Mouse (Mus musculus): ENCODE results near the gene Ucn3. TPM values are rescaled to one million over a fixed set of nuclear protein-coding genes. Genes with fewer than 3 reads are reported as not detected.

The Ucn3 gene
- polyA plus RNA-seq, 1 experiment, result not detected

DNA sequence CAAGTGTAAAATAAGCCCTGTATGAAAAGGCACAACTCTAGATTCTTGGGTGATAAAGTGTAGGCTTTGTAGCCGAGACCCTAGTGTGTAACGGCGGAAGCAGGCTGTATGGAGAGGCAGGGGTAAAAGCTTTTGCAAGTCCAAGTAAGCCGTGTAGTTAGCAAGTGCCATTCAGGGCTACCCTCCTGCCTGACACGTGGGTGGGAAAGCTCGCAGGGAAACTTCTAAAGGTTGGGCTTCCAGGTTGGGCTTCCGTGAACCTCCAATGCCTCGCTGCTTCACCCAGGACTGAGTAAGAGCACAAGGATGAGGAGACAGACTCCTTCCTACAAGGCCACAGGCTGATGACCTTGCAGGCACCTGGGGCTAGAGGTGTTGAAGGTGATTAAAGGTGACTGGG lies 50.6 kb downstream of the Ucn3 start:
- 84% methylated on average over 8 of the region's 8 CpGs for WGBS
- no peak for DNase-seq
- Histone ChIP-seq H3K4me1 (ENCODE audit: control insufficient read depth, insufficient read depth, low read length) (peaks cover 6% of the 10 kb centered on the region), H3K4me3 (replicated peaks; ENCODE audit: extremely low read depth, low read depth, low read length) (no peak overlapping the region)
- TF ChIP-seq CTCF (IDR thresholded peaks at IDR 0.05; ENCODE audit: insufficient read depth, low read length), result no peak
- no peak for TF ChIP-seq POLR2A (IDR thresholded peaks at IDR 0.05; ENCODE audit: borderline replicate concordance, extremely low read depth, low read depth, low read length)

DNA sequence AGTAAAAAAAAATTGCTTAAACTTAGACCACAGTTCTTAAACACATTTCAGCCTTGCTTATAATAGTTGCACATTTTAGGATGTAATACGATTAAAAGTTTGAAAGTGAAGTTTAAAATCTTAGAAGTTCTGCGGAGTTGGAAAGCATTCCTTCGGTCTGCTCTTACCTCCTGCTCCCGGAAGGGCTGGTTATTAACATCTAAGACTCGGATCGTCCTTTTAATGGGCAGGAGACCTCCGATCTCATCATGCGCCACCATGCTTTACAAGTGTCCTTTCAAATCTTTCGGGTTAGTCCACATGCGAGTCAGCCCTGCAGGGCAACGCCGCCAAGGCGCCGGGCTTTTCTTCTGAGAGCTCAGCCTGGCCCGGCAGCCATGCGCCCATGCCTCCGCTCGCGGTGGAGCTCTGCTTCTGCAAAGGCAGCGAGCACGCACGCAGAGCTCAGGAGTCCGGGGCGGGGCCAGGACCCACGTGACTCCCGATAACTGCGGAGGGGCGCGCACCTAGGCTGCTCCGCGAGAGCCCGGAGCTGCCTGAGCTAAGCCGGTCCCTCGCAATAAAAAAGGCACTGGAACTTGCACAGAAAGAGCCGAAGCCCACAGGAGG lies 51.9 kb downstream of the Ucn3 start:
- WGBS, result under 1% methylated on average over 35 of the region's 35 CpGs
- Histone ChIP-seq H3K4me3 (replicated peaks; ENCODE audit: extremely low read depth, low read depth, low read length) (peak overlapping the region; percentile 71), H3K4me1 (ENCODE audit: control insufficient read depth, insufficient read depth, low read length) (peaks cover 6% of the 10 kb centered on the region)
- peak; percentile 96 for DNase-seq
- TF ChIP-seq CTCF (IDR thresholded peaks at IDR 0.05; ENCODE audit: insufficient read depth, low read length) (no peak), POLR2A (IDR thresholded peaks at IDR 0.05; ENCODE audit: borderline replicate concordance, extremely low read depth, low read depth, low read length) (peak; percentile 97)

DNA sequence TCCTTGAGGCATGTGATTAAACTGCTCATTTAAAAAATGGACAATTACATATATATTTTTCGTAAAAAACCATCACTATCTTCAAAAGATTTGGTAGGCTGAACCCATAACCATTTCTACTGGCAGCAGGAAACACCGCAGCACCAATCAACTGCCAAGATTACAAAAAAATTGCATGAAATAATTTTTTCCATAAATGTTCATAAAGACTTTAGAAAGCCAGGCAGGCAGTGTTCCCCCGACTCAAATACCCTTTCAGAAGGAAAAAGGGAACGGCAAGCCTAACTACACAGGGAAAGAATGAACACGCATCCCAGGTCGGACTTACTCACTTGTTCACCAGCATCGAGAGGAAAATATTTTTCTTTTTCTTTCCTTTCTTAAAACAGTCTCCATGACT lies 52.5 kb downstream of the Ucn3 start:
- no peak for DNase-seq
- H3K4me3 ChIP-seq (replicated peaks; ENCODE audit: extremely low read depth, low read depth, low read length), result peak overlapping the region; percentile 71
- TF ChIP-seq POLR2A (IDR thresholded peaks at IDR 0.05; ENCODE audit: borderline replicate concordance, extremely low read depth, low read depth, low read length) (no peak), CTCF (IDR thresholded peaks at IDR 0.05; ENCODE audit: insufficient read depth, low read length) (no peak)
- peaks cover 6% of the 10 kb centered on the region for H3K4me1 ChIP-seq (ENCODE audit: control insufficient read depth, insufficient read depth, low read length)
- WGBS, result 8% methylated on average over 7 of the region's 7 CpGs

DNA sequence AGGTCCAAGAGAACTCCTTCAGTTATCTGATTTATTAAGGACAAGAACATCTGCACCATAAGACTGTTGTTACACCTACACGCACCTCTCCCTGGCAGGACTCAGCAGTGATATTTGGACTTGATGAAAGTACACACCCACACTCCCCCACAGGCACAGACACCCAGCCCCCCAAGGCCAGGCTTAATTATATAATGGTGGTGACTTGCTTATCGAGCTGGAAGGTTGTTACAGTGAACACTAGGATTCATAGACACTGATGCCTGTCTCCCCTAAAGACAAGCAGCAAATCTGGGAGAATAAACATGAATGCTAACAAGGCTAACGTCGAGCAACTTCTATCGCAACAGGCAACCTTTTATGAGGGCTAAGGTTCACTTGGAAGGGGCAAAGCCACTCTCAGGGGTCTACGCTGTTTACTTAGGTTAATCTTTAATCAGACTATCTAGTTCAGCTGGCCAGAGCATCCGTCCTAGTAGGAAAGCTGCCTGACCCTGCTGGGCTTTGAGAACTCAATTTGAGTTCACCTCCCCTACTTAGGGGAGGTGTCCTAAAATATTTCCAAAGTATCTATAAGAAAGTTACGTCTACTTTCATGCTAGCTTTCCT lies 53.6 kb downstream of the Ucn3 start:
- H3K4me1 ChIP-seq (ENCODE audit: control insufficient read depth, insufficient read depth, low read length), result peaks cover 6% of the 10 kb centered on the region
- 42% methylated on average over 8 of the region's 8 CpGs for WGBS
- DNase-seq, result peak; percentile 25
- H3K4me3 ChIP-seq (replicated peaks; ENCODE audit: extremely low read depth, low read depth, low read length), result peak overlapping the region; percentile 55
- TF ChIP-seq CTCF (IDR thresholded peaks at IDR 0.05; ENCODE audit: insufficient read depth, low read length) (no peak), POLR2A (IDR thresholded peaks at IDR 0.05; ENCODE audit: borderline replicate concordance, extremely low read depth, low read depth, low read length) (no peak)

Other genes with a start within 250 kb of the Ucn3 start
- 3.6 and 81.6 TPM in 2 replicates for gene Calml3, start 141.0 kb downstream of the Ucn3 start, polyA plus RNA-seq (2012; rRNA removed)
- 56.0 TPM in 1 of 2 replicates, not detected in the other for gene Calm4, start 107.6 kb downstream of the Ucn3 start, polyA plus RNA-seq (2012; rRNA removed)
- not detected in 2 replicates for gene Calm5, start 91.2 kb downstream of the Ucn3 start, polyA plus RNA-seq (2012; rRNA removed)
- 26.6 and 32.0 TPM in 2 replicates for gene Net1, start 27.1 kb downstream of the Ucn3 start, polyA plus RNA-seq (2012; rRNA removed)
- gene Tubal3, start 27.1 kb downstream of the Ucn3 start, polyA plus RNA-seq (2012; rRNA removed), result 0.05 TPM in 1 of 2 replicates, not detected in the other
- 6.8 and 13.4 TPM in 2 replicates for gene Akr1c14, start 103.7 kb upstream of the Ucn3 start, polyA plus RNA-seq (2012; rRNA removed)
- 0.38 TPM in 1 of 2 replicates, not detected in the other for gene Akr1c18, start 205.3 kb upstream of the Ucn3 start, polyA plus RNA-seq (2012; rRNA removed)
- gene Akr1c13, start 245.8 kb upstream of the Ucn3 start, polyA plus RNA-seq (2012; rRNA removed), result 1.7 and 2.9 TPM in 2 replicates